Mouse (Mus musculus) midbrain, embryonic 11.5 days (tissue): Measurements from ENCODE around the gene Mdc1. TPM values are rescaled to one million over a fixed set of nuclear protein-coding genes. Genes with fewer than 3 reads are reported as not detected.

Experiments used
- ATAC-seq: fragments of 200-750 bp; cut with Nextera tagmentation; 2 replicates; pipeline ENCODE4 v1.8.0; 2017; ENCODE audit warnings: moderate TSS enrichment, moderate library complexity; ENCODE audit not compliant: low FRiP score
- DNase-seq: peaks from one replicate; pipeline ENCODE4 v3.0.0; 2015; ENCODE audit warnings: low spot score; ENCODE audit errors: missing footprints
- H3K27ac ChIP-seq: fragments of 300-500 bp; sonication (generic); 2 replicates; pipeline ENCODE4 v1.5.1; 2014; ENCODE audit warnings: low read depth, low read length
- H3K27me3 ChIP-seq: fragments of 300-500 bp; sonication (generic); 2 replicates; pipeline ENCODE4 v1.6.1; 2014; ENCODE audit warnings: mild to moderate bottlenecking, low read length, moderate library complexity, mixed read lengths; ENCODE audit not compliant: control insufficient read depth, insufficient read depth
- H3K36me3 ChIP-seq: fragments of 300-500 bp; sonication (generic); 2 replicates; pipeline ENCODE4 v1.6.1; 2014; ENCODE audit warnings: mild to moderate bottlenecking, low read length, moderate library complexity, mixed read lengths; ENCODE audit not compliant: control insufficient read depth, insufficient read depth
- H3K4me1 ChIP-seq: fragments of 300-500 bp; sonication (generic); 2 replicates; pipeline ENCODE4 v1.6.1; 2014; ENCODE audit warnings: low read length; ENCODE audit not compliant: control insufficient read depth, insufficient read depth
- H3K4me2 ChIP-seq: fragments of 300-500 bp; sonication (generic); 2 replicates; pipeline ENCODE4 v1.6.1; 2014; ENCODE audit warnings: mild to moderate bottlenecking, moderate library complexity
- H3K4me3 ChIP-seq: fragments of 300-500 bp; sonication (generic); 2 replicates; pipeline ENCODE4 v1.5.1; 2014; ENCODE audit warnings: low read depth, low read length
- H3K9ac ChIP-seq: fragments of 300-500 bp; sonication (generic); 2 replicates; pipeline ENCODE4 v1.6.1; 2014; ENCODE audit warnings: low read length
- H3K9me3 ChIP-seq: fragments of 300-500 bp; sonication (generic); 2 replicates; pipeline ENCODE4 v1.6.1; 2016; ENCODE audit warnings: low read length; ENCODE audit not compliant: control insufficient read depth
- WGBS: fragments of 180-500 bp; shearing (Covaris S2); extraction: QIAGEN DNeasy Blood & Tissue Kit; methylation state at CpG from one replicate; pipeline ENCODE4 v1.1.7; 2014; 5-methylcytosine and 5-hydroxymethylcytosine counted together
- polyA plus RNA-seq: library from polyadenylated mRNA; unstranded; fragments of >200 nt; fragmentation: Nextera tagmentation; extraction: Ambion mirVana; gene quantifications from 2 replicates; pipeline ENCODE4 v1.2.1, GENCODE M21; 2014

Gene Mdc1
- polyA plus RNA-seq, 1 experiment from 2014 or later: 19.4 TPM

- WGBS: 88% methylated on average over 11 of the region's 11 CpGs
- ATAC-seq (no peak), DNase-seq (no peak)
- Histone ChIP-seq H3K4me1 (no peaks in the 10 kb centered on the region), H3K27me3 (no peaks in the 10 kb centered on the region), H3K9me3 (no peaks in the 10 kb centered on the region), H3K9ac (no peak overlapping the region), H3K36me3 (no peaks in the 10 kb centered on the region; the same call in 1 of the 2 replicates), H3K27ac (no peak overlapping the region), H3K4me2 (no peak overlapping the region), H3K4me3 (no peak overlapping the region)
These were observed 31.9 kb upstream of the Mdc1 start for GRCm38 (mm10) chr17:35809395-35809794.

GRCm38 (mm10) chr17:35810900-35811648, 30.2 kb upstream of the Mdc1 start:
- Histone ChIP-seq H3K27ac (no peak overlapping the region), H3K4me3 (no peak overlapping the region), H3K4me1 (no peaks in the 10 kb centered on the region), H3K36me3 (no peaks in the 10 kb centered on the region; the same call in 1 of the 2 replicates), H3K9me3 (no peaks in the 10 kb centered on the region), H3K27me3 (no peaks in the 10 kb centered on the region), H3K9ac (no peak overlapping the region), H3K4me2 (no peak overlapping the region)
- DNase-seq (no peak), ATAC-seq (no peak)
- 89% methylated on average over 5 of the region's 5 CpGs for WGBS

GRCm38 (mm10) chr17:35812307-35812706, 29.0 kb upstream of the Mdc1 start:
- Histone ChIP-seq H3K9ac (no peak overlapping the region), H3K9me3 (no peaks in the 10 kb centered on the region), H3K27me3 (no peaks in the 10 kb centered on the region), H3K27ac (no peak overlapping the region), H3K4me2 (no peak overlapping the region), H3K36me3 (no peaks in the 10 kb centered on the region; the same call in 1 of the 2 replicates), H3K4me1 (no peaks in the 10 kb centered on the region), H3K4me3 (no peak overlapping the region)
- DNase-seq (no peak), ATAC-seq (no peak)
- WGBS: 69% methylated on average over 5 of the region's 5 CpGs

GRCm38 (mm10) chr17:35812736-35813135, 28.6 kb upstream of the Mdc1 start:
- Histone ChIP-seq H3K36me3 (no peaks in the 10 kb centered on the region; the same call in 1 of the 2 replicates), H3K4me2 (no peak overlapping the region), H3K27ac (no peak overlapping the region), H3K4me1 (no peaks in the 10 kb centered on the region), H3K4me3 (no peak overlapping the region), H3K27me3 (no peaks in the 10 kb centered on the region), H3K9ac (no peak overlapping the region), H3K9me3 (no peaks in the 10 kb centered on the region)
- WGBS: 80% methylated on average over 6 of the region's 6 CpGs
- DNase-seq (no peak), ATAC-seq (no peak)

- ATAC-seq: no peak
- Histone ChIP-seq H3K4me2 (no peak overlapping the region), H3K4me1 (no peaks in the 10 kb centered on the region), H3K9ac (no peak overlapping the region), H3K36me3 (no peaks in the 10 kb centered on the region; the same call in 1 of the 2 replicates), H3K9me3 (no peaks in the 10 kb centered on the region), H3K27ac (no peak overlapping the region), H3K4me3 (no peak overlapping the region), H3K27me3 (no peaks in the 10 kb centered on the region)
- WGBS: 81% methylated on average over 7 of the region's 7 CpGs
- DNase-seq: no peak
These were observed 28.1 kb upstream of the Mdc1 start for GRCm38 (mm10) chr17:35813245-35813647.

GRCm38 (mm10) chr17:35813653-35814052, 27.7 kb upstream of the Mdc1 start:
- no peaks in the 10 kb centered on the region; the same call in 1 of the 2 replicates for H3K36me3 ChIP-seq
- no peak for ATAC-seq
- H3K4me1 ChIP-seq: no peaks in the 10 kb centered on the region
- no peaks in the 10 kb centered on the region for H3K9me3 ChIP-seq
- H3K27ac ChIP-seq: no peak overlapping the region
- 88% methylated on average over 7 of the region's 7 CpGs for WGBS
- no peak overlapping the region for H3K9ac ChIP-seq
- H3K27me3 ChIP-seq: no peaks in the 10 kb centered on the region
- H3K4me3 ChIP-seq: no peak overlapping the region
- DNase-seq: no peak
- H3K4me2 ChIP-seq: no peak overlapping the region

- Histone ChIP-seq H3K36me3 (no peaks in the 10 kb centered on the region; the same call in 1 of the 2 replicates), H3K27me3 (peaks cover 3% of the 10 kb centered on the region; the same call in 1 of the 2 replicates), H3K4me2 (no peak overlapping the region), H3K4me3 (no peak overlapping the region), H3K4me1 (no peaks in the 10 kb centered on the region), H3K27ac (no peak overlapping the region), H3K9me3 (no peaks in the 10 kb centered on the region), H3K9ac (no peak overlapping the region)
- DNase-seq (no peak), ATAC-seq (no peak)
- WGBS: 75% methylated on average over 6 of the region's 6 CpGs
These were observed 26.6 kb upstream of the Mdc1 start for GRCm38 (mm10) chr17:35814678-35815077.

- 77% methylated on average over 7 of the region's 7 CpGs for WGBS
- Histone ChIP-seq H3K36me3 (no peaks in the 10 kb centered on the region; the same call in 1 of the 2 replicates), H3K9ac (no peak overlapping the region), H3K4me2 (no peak overlapping the region), H3K4me1 (no peaks in the 10 kb centered on the region), H3K27me3 (peaks cover 12% of the 10 kb centered on the region), H3K9me3 (no peaks in the 10 kb centered on the region), H3K4me3 (no peak overlapping the region), H3K27ac (no peak overlapping the region)
- DNase-seq: no peak
- no peak for ATAC-seq
These were observed 25.5 kb upstream of the Mdc1 start for GRCm38 (mm10) chr17:35815836-35816235.

- Histone ChIP-seq H3K27ac (no peak overlapping the region), H3K4me3 (no peak overlapping the region), H3K4me1 (peaks cover 7% of the 10 kb centered on the region), H3K27me3 (peaks cover 20% of the 10 kb centered on the region), H3K4me2 (no peak overlapping the region), H3K9me3 (no peaks in the 10 kb centered on the region), H3K36me3 (no peaks in the 10 kb centered on the region; the same call in 1 of the 2 replicates), H3K9ac (no peak overlapping the region)
- DNase-seq: no peak
- 38% methylated on average over 8 of the region's 14 CpGs for WGBS
- no peak for ATAC-seq
These were observed 24.6 kb upstream of the Mdc1 start for GRCm38 (mm10) chr17:35816686-35817085.
